Mouse (Mus musculus): ENCODE results near the gene Alad. TPM values are rescaled to one million over a fixed set of nuclear protein-coding genes. Genes with fewer than 3 reads are reported as not detected.

The Alad gene
- 10 to 100 TPM; 21.9 to 22.1 TPM for total RNA-seq (2021)
- long read RNA-seq, experiment 1, transcript Alad-201 (12 exons, 1,206 nt) = major isoform, 40 of 44 reads
- long read RNA-seq, experiment 1, partial matches to known transcripts = 4 of 44 reads
- long read RNA-seq, experiment 1, other reads (novel, unspliced or antisense) = 0 of 44 reads
- long read RNA-seq, experiment 2, transcript Alad-201 (12 exons, 1,206 nt) = major isoform, 39 of 42 reads
- long read RNA-seq, experiment 2, partial matches to known transcripts = 1 of 42 reads
- long read RNA-seq, experiment 2, other reads (novel, unspliced or antisense) = 0 of 42 reads

GRCm38 (mm10) chr4:62519849-62520233, at the start of gene Alad:
TSS of gene Alad (minus strand) at chr4:62519918.
- intact Hi-C loops (cut with DNase I; ENCODE audit: low total_unique reads) = no loop called here
- peak; percentile 89 for DNase-seq

GRCm38 (mm10) chr4:62568359-62568758, 48.6 kb upstream of the Alad start:
- intact Hi-C loops (cut with DNase I; ENCODE audit: low total_unique reads) = no loop called here
- no peak for DNase-seq

GRCm38 (mm10) chr4:62567696-62568095, 48.0 kb upstream of the Alad start:
- no peak for DNase-seq
- intact Hi-C loops (cut with DNase I; ENCODE audit: low total_unique reads) = no loop called here

DNA sequence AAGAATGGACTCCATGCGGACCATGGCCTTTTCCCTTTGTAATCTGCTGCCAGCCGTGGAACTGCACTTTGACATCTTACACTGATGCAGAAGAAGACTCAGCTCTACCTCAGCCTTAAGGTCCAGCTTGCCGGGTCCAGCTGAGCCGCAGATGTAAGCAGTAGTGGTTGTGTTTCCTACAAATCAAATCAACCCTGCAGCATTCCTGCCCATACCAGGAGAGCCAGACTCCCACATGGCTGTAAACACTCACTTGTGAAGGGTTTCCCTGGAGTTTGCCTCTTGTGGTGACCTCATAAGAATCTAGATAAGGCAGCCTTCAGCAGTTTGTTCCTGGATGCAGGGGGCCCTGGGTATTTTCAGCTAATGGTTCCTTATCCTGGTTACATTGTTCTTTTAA, 46.8 kb upstream of the Alad start:
- intact Hi-C loops (cut with DNase I; ENCODE audit: low total_unique reads) = no loop called here
- DNase-seq = no peak

- intact Hi-C loops (cut with DNase I; ENCODE audit: low total_unique reads) = loop anchor here (5.0 kb wide), 1 partner anchor 200 kb away; no protein-coding TSS in a partner anchor
Observed at GRCm38 (mm10) chr4:62562006-62562405, 42.3 kb upstream of the Alad start.

GRCm38 (mm10) chr4:62561630-62562001, 41.9 kb upstream of the Alad start:
- DNase-seq = no peak
- intact Hi-C loops (cut with DNase I; ENCODE audit: low total_unique reads) = loop anchor here (2.0 to 5.0 kb wide), 2 partner anchors 133 to 201 kb away; no protein-coding TSS in a partner anchor

More at GRCm38 (mm10) chr4:62562006-62562405, 42.3 kb upstream of the Alad start:
- DNase-seq = no peak

- intact Hi-C loops (cut with DNase I; ENCODE audit: low total_unique reads) = loop anchor here (2.0 to 5.0 kb wide), 2 partner anchors 134 to 201 kb away; no protein-coding TSS in a partner anchor
- peak; percentile 52 for DNase-seq
Observed at GRCm38 (mm10) chr4:62560963-62561629, 41.4 kb upstream of the Alad start.

DNA sequence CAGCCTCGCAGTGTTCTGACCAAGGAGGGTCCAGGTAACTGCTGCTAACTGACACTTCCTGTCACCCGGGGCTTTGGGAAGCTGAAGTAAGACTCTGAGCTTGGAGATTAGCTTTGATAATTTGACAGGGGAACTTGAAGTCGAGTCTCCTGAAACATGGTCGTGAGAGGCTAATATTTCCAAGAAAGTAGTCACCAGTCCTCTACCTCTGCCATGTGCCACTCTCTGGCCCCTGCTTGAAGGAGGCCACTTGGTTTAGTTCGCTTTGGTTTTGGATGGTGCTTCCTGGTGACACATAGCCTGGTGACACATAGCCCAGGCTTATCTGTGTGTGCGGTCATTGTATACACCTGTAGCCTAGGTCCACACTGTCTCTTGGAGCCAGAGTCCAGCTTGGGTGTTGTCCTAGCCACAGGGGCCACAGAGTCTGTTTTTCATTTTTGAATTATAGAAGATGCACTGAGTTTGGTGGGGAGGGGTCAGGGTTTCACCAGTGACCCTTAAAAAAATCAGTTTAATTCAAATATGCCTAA, 40.1 kb upstream of the Alad start, which contains the start of gene Rgs3:
TSS of gene Rgs3 (plus strand) at position 51 of the 533 bp plus-strand sequence.
- intact Hi-C loops (cut with DNase I; ENCODE audit: low total_unique reads) = loop anchor here (2.0 to 5.0 kb wide), 2 partner anchors 135 to 202 kb away; no protein-coding TSS in a partner anchor
- no peak for DNase-seq

DNA sequence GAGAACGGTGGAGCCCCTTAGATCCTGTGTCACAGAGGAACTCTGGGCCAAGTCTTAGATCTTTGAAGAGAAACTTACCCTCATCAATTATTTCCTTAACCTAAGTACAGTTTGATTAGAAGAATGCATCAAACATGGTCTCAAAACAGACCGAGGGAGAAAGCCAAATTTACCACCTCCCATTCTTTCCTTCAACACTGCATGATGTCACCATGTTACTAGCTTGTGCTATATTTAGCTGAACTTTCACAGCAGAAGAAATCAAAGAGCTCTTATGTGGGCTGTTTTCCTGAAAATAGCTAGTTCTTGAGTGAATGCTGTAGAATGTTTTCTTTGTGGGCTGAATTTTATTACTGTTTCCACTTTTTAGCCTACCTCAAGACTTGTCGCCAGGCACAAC, 37.7 kb upstream of the Alad start:
- intact Hi-C loops (cut with DNase I; ENCODE audit: low total_unique reads) = no loop called here
- DNase-seq = no peak

GRCm38 (mm10) chr4:62551966-62552365, 32.2 kb upstream of the Alad start:
- intact Hi-C loops (cut with DNase I; ENCODE audit: low total_unique reads) = no loop called here
- DNase-seq = no peak

GRCm38 (mm10) chr4:62544801-62545200, 25.1 kb upstream of the Alad start:
- intact Hi-C loops (cut with DNase I; ENCODE audit: low total_unique reads) = no loop called here
- no peak for DNase-seq

DNA sequence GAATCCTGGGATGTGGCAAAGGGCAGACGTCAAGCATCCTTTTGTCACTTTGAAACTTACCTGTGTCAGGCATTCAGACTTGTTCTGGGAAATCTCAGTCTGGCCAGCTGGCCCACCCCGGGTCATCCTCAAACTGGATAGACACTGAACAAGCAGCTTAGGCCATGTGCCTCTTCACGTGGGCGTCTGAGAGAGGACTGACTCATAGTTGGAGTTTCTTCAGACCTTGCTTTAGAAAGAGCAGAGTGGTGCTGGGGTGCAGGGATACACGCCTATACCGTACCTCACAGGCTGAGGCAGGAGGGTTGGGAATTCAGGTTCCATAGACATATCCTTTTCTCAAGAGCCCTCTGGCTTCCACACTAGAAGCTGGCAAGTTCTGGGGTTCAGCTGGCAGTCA, 24.1 kb upstream of the Alad start:
- DNase-seq = no peak
- intact Hi-C loops (cut with DNase I; ENCODE audit: low total_unique reads) = no loop called here

DNA sequence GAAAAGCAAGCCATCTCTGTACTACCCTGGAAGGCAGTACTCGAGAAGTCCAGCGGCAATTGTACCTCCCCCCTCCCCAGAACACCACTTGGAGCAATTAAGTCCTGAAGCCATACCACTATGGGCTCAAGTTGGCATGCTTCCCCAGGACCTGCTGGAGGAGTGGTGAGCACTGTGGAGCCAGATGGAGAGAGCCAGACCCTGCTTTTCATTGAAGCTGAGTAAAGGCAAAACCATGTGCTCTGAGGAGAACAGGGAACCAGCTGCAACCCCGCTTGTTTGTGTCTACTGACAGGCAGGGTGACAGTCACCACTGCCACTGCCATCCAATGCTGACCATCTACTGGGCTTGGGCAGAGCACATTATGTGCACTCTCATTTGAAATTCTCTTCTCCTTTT, 22.1 kb upstream of the Alad start:
- intact Hi-C loops (cut with DNase I; ENCODE audit: low total_unique reads) = no loop called here
- DNase-seq = no peak

DNA sequence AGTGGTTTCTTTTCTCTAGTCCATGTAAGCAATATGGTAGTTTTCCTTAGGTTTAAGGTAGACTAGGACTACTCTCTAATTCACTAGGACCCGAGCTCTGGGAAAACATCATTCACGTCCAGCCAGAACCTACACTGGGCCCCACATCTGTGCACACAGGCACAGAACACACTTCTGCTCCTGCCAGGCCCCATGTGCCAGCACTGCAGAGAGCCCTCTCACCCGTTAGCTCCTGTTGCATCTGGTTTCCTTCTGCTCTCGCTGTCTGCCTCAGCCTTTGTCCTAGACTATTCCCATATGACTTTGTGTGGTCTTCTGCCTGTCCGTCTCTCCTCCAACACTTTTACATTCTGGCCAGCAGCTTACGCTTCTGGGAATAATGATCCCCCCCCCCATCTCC, 14.0 kb upstream of the Alad start:
- no peak for DNase-seq

DNA sequence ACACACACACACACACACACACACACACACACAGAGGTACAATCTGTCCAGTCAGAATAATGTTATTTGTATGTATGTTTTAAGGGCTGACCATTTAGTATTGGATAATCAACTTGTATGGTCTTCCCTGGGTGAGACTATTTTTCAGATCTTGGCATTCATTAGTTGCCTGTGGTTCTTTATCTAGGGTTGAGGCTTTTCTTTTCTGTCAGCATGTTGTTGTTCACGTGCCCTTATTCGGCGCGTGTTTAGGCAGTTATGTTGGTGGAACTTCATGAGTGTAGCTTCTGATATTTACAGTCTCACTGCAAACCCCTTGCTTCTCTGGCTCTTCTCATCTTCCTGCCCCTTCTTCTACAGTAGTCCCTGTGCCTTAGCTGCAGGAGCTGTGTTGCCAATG, 7.9 kb upstream of the Alad start:
- intact Hi-C loops (cut with DNase I; ENCODE audit: low total_unique reads) = no loop called here

More for the DNA sequence above, 14.0 kb upstream of the Alad start:
- intact Hi-C loops (cut with DNase I; ENCODE audit: low total_unique reads) = no loop called here

GRCm38 (mm10) chr4:62526256-62526655, 6.5 kb upstream of the Alad start:
- intact Hi-C loops (cut with DNase I; ENCODE audit: low total_unique reads) = no loop called here
- DNase-seq = no peak

More for the DNA sequence above, 7.9 kb upstream of the Alad start:
- DNase-seq = no peak

DNA sequence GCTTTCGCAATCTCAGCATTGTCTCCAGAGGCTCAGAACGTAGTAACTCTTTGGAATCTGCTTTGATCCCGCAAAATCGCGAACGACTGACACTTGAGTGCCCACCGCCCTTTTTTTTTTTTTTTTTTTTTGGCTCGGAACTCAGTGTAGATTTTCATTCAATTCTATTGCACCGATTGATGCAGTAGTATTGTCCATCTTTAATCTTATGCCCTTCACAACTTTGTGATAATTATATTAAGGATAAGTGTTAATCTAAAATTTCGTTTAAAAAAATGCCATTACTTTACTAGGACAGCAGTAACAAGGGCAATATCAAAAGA, 5.7 kb upstream of the Alad start:
- DNase-seq = no peak
- intact Hi-C loops (cut with DNase I; ENCODE audit: low total_unique reads) = no loop called here

DNA sequence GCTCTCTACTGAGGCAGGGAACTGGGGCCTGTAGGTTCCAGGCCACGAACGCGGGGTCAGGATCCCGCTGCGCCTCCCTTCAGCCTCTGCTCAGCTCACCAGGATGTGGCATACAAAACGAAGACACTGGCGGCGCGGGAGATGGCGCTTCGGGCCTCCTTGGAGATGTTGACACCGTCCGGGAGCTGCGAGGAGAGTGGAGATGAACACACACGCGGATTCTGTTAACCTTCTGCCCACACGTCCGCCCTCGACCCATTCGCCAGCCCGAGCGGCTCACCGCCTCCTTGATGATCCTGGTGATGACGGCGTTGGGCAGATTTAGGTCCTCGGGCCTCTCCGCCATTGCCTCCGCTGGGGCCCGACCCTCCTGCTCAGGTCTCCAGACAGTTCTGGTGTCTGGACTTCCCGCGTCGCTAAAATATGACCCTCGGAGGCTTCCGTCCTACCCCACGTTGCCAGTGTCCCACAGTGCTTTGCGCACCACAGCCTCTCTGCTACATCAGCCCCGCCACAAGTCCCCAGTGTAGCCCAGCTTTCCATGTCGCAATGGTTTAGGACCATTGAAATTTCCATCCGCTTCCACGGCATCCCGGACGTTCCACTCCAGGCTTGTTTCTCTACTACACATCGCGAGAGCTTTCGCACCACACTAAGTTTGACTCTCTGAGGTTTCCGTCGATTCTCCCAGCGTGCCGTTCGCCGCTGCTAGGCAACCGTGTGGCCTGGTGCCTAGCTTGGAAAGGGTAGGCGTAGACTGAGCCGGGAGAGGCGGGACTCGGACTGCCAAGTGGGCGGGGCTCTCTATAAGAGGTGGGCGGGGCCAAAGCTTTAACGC, 5.2 kb upstream of the Alad start, which contains the start of the genes Pole3 and 4933430I17Rik:
TSS of gene Pole3 (minus strand) at position 418 of the 838 bp plus-strand sequence.
TSS of gene 4933430I17Rik (plus strand) at position 719 of the 838 bp plus-strand sequence.
- intact Hi-C loops (cut with DNase I; ENCODE audit: low total_unique reads) = no loop called here

DNA sequence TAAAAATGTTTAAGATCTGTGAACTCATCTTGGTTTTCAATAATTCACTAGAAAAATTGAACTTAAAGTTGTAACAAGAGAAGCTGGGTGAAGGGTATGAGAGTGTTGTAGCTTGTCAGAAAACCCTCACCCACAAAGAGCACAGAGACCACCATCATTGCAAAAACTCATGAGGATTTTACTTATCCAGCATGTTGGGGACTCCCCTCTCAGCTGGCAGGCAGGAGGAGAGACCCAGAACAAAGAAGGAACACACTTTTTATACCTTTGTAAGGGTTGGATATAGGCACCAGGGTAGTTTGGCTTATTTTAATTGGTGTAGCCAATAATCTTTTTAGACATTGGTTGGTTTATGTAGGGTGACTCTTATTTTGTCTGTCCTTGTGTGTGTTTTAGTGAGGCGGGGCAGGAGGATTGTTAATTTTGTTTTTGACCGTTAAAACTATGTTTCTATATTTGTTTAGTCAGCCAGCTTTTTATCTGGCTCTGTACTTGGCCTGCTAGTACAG, 1.2 kb upstream of the Alad start:
- intact Hi-C loops (cut with DNase I; ENCODE audit: low total_unique reads) = no loop called here
- DNase-seq = no peak

More for the DNA sequence above, 5.2 kb upstream of the Alad start, which contains the start of the genes Pole3 and 4933430I17Rik:
- DNase-seq = peak; percentile 99
